Mouse (Mus musculus) cerebellum, adult 2 months (tissue): ENCODE measurements around the gene Rnpepl1.

Experiments used
- CTCF ChIP-seq: fragments of 200-500 bp; IDR thresholded peaks from 2 replicates; pipeline ENCODE4 v1.5.1; 2011; ENCODE audit warnings: low read depth, mild to moderate bottlenecking, control low read depth, low read length, moderate library complexity, borderline replicate concordance; ENCODE audit not compliant: insufficient read depth
- POLR2A ChIP-seq: fragments of 200-500 bp; IDR thresholded peaks from 2 replicates; pipeline ENCODE4 v1.6.1; 2011; ENCODE audit warnings: low read length, control low read depth, borderline replicate concordance; ENCODE audit not compliant: insufficient read depth

DNA sequence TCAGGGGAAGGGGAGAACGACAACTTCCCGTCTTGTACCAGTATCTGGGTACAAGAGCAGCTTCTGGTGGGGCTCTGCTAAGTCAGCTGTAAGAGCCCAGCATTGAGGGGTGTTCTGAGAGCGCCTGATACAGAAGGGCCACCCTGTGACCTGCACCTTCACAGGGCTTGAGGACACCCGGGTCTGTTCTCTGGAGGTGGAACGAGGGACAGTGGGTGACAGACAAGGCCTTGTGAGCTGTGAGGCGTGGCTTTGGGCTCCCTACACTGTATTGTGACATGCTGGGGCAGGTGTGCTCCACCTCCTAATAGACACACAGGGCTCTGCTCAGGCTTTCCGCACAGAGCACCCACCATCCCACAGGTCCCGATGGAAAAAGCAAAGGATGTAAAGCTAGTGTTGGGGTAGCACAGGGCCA lies 1.1 kb downstream of the Rnpepl1 start:
- TF ChIP-seq CTCF, result no peak
- no peak for TF ChIP-seq POLR2A
